Mouse (Mus musculus) small intestine, adult 10 weeks (tissue): Measurements from ENCODE around the gene Fam136a. TPM values are rescaled to one million over a fixed set of nuclear protein-coding genes. Genes with fewer than 3 reads are reported as not detected.

Source experiments
- polyA plus RNA-seq: library from polyadenylated mRNA; stranded (reverse); fragments of 350-450 nt; fragmentation: Illumina TruSeq; extraction: RNeasy Lipid Tissue Mini Kit (QIAGEN cat#74804); gene quantifications from one replicate; pipeline ENCODE4 v1.2.3, GENCODE M21; 2014; ENCODE audit warnings: low replicate concordance

Gene Fam136a
- polyA plus RNA-seq: 123 TPM

GRCm38 (mm10) chr6:86365371-86366124 is at the start of gene Fam136a:
Gene Fam136a (plus strand): TSS chr6:86365646.

DNA sequence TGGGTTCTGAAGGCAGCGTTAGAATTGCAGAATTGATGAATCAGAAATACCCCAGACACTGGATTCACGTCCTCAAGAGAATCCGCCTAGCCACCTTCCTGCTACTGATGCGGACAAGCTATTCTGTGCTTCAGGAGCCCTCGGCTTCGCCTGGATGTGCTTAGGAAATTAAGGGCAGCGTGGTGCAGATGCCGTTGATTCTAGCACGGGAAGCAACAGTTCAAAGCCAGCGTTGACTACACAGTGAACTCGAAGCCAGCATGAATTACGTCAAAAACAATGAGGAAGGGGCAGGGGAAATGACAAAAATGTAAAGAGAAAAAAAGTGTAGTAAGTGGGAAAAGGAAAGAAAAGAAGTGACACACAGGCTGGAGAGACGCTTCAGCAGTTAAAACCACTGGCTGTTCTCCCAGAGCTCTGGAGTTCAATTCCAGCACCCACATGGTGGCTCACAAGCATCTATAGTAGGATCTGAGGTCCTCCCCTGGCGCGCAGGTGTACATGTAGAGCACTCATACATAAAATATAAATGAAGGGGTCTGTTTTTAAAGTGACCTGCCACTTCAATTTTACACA is 5.4 kb downstream of the Fam136a start, which contains the start of gene Snrpg:
Gene Snrpg (plus strand): TSS at position 541 of the 576 bp plus-strand sequence.

GRCm38 (mm10) chr6:86396581-86397256 is 31.3 kb downstream of the Fam136a start, which contains the start of gene Pcyox1:
Gene Pcyox1 (minus strand): TSS chr6:86397154.

DNA sequence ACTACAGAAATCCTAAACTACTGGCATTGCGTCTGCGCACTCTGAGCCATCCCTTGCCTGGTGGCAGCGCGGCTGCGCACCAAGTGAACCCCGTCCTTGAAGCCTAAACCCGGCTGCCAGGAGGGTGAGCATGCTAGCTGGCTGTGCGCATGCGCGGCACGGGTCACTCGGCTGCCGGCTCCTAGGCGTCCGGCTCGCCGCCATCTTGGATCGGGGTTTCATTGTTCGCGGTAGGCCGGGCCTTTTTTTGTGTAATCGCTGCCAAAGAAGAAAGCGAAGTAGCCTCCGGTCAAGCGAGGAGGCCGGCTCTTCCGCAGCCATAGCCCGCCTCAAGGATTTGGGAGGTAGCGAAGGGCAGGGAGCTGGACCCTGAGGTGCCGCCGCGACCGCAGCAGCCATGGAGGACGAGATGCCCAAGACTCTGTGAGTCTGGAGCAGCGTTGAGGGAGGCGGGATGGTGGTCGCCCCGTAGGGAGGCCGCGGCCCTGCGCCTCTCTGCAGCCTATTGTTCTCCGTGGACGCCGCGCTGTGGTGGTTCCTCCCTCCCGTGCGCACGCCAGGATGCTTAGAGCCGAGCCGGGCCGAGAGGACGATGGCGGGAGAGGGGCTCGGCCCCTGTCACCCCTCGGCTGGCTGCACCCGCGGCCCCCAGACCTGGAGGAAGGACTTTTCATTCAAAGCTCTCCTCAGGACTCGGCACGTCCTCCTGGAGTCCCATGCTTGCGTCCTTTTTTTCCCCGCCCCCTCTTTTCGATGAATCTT is 38.8 kb downstream of the Fam136a start, which contains the start of gene Tia1:
Gene Tia1 (plus strand): TSS at position 120 of the 762 bp plus-strand sequence.

Other genes with a start within 250 kb of the Fam136a start
- 5.1 TPM for gene Tgfa, start 170.4 kb upstream of the Fam136a start, polyA plus RNA-seq
- 8.5 TPM for gene Snrpg, start 5.7 kb downstream of the Fam136a start, polyA plus RNA-seq
- gene Pcyox1, start 31.5 kb downstream of the Fam136a start, polyA plus RNA-seq: 47.2 TPM
- 94.4 TPM for gene Tia1, start 38.6 kb downstream of the Fam136a start, polyA plus RNA-seq
- not detected for gene Gm44790, start 61.0 kb downstream of the Fam136a start, polyA plus RNA-seq
- gene C87436, start 72.7 kb downstream of the Fam136a start, polyA plus RNA-seq: 7.0 TPM
- gene Pcbp1, start 160.7 kb downstream of the Fam136a start, polyA plus RNA-seq: 113 TPM